Mouse (Mus musculus): ENCODE measurements around the gene Ccr1l1.

The Ccr1l1 gene

GRCm38 (mm10) chr9:123927281-123927960 is 50.8 kb downstream of the Ccr1l1 start:
- DNase-seq, result no peak

Data from thymus, postnatal 25 days (tissue).